Mouse (Mus musculus) olfactory bulb, adult 2 months (tissue): ENCODE results near the gene Cntn5.

ENCODE experiments used
- CTCF ChIP-seq: fragments of 200-500 bp; IDR thresholded peaks from 2 replicates; pipeline ENCODE4 v1.5.1; 2012; ENCODE audit warnings: low read depth, mild to moderate bottlenecking, low read length, moderate library complexity; ENCODE audit not compliant: insufficient read depth
- POLR2A ChIP-seq: fragments of 200-500 bp; IDR thresholded peaks from 2 replicates; pipeline ENCODE4 v1.6.1; 2012; ENCODE audit warnings: mild to moderate bottlenecking, low read depth, low read length, moderate library complexity; ENCODE audit not compliant: insufficient read depth

DNA sequence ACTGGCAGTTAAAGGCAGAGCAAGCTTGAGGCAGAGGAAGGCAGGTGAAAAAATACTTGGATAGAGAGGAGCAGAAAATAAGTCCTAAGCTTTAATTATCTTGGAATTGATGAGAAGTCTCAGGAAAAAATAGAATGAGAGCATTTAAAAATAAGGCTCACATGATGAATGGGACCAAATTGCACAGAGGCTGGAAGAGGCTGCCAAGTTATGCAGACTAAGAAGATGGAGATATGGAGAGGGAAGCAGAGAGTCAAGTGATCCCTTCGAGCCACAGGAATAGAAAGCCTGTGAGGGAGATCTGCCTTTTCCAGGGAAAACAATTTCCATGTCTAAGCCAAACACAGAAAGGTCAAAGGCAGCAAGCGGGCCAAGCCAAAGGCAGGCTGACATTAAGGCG, 446.7 kb downstream of the Cntn5 start:
- TF ChIP-seq CTCF (no peak), POLR2A (no peak)
